Mouse (Mus musculus) megakaryocyte, embryonic 14.5 days (primary cell): ENCODE data around the gene Epdr1. TPM values are rescaled to one million over a fixed set of nuclear protein-coding genes. Genes with fewer than 3 reads are reported as not detected.
"Not testable (repeated sequence)": the region's sequence is repeated elsewhere in the genome, so short reads cannot be mapped to it uniquely, and the experiment has no call there.

ENCODE experiments used
- H3K27me3 ChIP-seq: replicated peaks from 2 replicates; pipeline ENCODE3; 2012; ENCODE audit warnings: inconsistent platforms
- H3K36me3 ChIP-seq: replicated peaks from 2 replicates; pipeline ENCODE3; 2012; ENCODE audit warnings: low read length, inconsistent platforms, mixed read lengths
- H3K4me1 ChIP-seq: 2 replicates; pipeline ENCODE4 v1.6.1; 2012; ENCODE audit warnings: inconsistent platforms
- H3K4me3 ChIP-seq: replicated peaks from 2 replicates; pipeline ENCODE3; 2012; ENCODE audit warnings: moderate library complexity, mild to moderate bottlenecking, inconsistent platforms
- H3K9me3 ChIP-seq: 2 replicates; pipeline ENCODE4 v1.6.1; 2012; ENCODE audit warnings: inconsistent platforms
- FLI1 ChIP-seq: IDR thresholded peaks from 2 replicates; pipeline ENCODE4 v1.6.1; 2012; ENCODE audit warnings: low read length, inconsistent platforms, mixed read lengths
- GATA1 ChIP-seq: IDR thresholded peaks from 3 replicates; pipeline ENCODE4 v1.6.1; 2012; ENCODE audit warnings: mixed read lengths, low read length, inconsistent platforms, borderline replicate concordance
- polyA plus RNA-seq: library from polyadenylated mRNA; stranded (reverse); fragments of >175 nt; gene quantifications from 2 replicates; pipeline ENCODE4 v1.2.3, GENCODE M21; 2012; ENCODE audit warnings: low replicate concordance; ENCODE audit not compliant: insufficient read depth

Gene Epdr1
- polyA plus RNA-seq, 1 experiment: 2.2 TPM

DNA sequence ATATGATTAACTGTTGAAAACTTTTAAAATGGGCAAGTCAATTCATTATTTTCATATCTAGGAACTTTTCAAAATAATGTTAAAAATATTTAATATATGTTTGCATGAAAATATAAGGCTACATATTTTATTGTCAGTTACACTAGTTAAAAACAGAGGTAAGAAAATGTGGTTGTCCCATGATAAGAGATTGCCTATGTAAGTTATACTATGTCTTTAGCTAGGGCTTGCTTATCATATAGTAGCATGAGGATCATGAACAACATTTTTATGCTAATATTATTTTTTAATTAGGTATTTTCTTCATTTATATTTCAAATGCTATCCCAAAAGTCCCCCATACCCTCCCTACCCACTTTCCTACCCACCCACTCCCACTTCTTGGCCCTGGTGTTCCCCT lies 14.8 kb downstream of the Epdr1 start:
- Histone ChIP-seq H3K27me3 (no peaks in the 10 kb centered on the region), H3K4me1 (no peaks in the 10 kb centered on the region), H3K36me3 (no peaks in the 10 kb centered on the region), H3K9me3 (no peaks in the 10 kb centered on the region), H3K4me3 (no peak overlapping the region)
- TF ChIP-seq GATA1: no peak

DNA sequence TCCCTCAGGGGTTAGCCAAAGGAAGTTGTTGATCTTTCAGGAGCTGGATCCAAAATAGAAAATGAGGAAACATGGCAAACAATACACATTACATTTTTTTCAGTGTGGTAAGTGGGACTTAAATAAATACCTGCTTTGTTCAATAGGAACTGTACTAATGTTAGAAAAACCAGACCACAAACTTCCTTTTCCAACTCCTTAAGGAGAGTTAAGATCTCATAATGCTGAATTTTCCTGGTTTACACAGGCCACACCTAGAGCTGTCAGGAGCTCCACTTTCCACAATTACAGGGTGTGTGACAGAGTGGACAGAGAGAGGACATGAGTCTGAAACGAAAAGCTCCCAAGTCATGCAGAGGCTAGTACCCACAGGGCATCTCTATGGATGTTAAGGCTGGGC lies 16.0 kb downstream of the Epdr1 start:
- Histone ChIP-seq H3K4me3 (no peak overlapping the region), H3K4me1 (no peaks in the 10 kb centered on the region), H3K27me3 (no peaks in the 10 kb centered on the region), H3K9me3 (no peaks in the 10 kb centered on the region), H3K36me3 (no peaks in the 10 kb centered on the region)
- TF ChIP-seq FLI1 (no peak), GATA1 (no peak)

DNA sequence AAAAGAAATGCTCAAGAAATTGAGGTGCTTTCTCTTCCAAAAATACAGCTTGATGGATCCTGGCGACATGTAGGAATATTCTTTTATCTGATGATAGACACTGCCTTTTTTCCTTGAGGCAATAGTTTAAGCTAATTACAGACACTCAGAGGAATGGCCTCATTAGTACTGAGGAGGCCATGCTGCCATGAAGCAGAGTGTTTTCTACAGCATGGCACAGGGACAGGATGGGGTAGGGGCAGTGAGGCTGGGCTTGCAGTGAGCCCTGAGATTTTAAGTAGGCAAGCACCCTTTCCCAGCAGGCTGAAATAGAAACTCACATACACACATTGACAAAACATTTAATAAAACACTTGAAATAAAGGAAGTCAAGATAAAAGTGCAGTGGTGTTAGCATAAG lies 17.2 kb downstream of the Epdr1 start:
- no peaks in the 10 kb centered on the region for H3K36me3 ChIP-seq
- H3K4me3 ChIP-seq: no peak overlapping the region
- H3K27me3 ChIP-seq: no peaks in the 10 kb centered on the region
- H3K9me3 ChIP-seq: no peaks in the 10 kb centered on the region
- H3K4me1 ChIP-seq: no peaks in the 10 kb centered on the region
- TF ChIP-seq GATA1 (no peak), FLI1 (no peak)

DNA sequence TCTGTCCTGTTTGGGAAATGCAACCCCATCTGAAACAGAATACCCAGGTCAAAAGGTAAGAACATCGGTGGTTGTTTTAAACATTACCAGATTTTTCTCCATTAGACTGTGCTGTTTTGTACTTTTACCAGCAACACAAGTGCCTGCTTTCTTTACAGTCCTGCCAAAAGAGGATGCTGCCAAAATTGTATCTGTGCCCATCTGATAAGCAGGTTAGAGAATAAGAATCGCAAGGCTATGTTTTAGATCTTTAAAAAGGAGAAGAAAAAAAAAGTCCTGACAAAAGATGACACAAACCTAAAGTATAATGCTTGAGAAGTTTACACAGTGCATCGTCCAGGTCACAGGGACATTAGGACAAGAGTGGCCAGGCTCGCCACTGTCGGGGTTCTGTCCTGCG lies 20.5 kb downstream of the Epdr1 start:
- no peaks in the 10 kb centered on the region for H3K36me3 ChIP-seq
- no peak for TF ChIP-seq GATA1
- no peak for TF ChIP-seq FLI1
- no peak overlapping the region for H3K4me3 ChIP-seq
- no peaks in the 10 kb centered on the region for H3K4me1 ChIP-seq
- no peaks in the 10 kb centered on the region for H3K9me3 ChIP-seq
- H3K27me3 ChIP-seq: no peaks in the 10 kb centered on the region

DNA sequence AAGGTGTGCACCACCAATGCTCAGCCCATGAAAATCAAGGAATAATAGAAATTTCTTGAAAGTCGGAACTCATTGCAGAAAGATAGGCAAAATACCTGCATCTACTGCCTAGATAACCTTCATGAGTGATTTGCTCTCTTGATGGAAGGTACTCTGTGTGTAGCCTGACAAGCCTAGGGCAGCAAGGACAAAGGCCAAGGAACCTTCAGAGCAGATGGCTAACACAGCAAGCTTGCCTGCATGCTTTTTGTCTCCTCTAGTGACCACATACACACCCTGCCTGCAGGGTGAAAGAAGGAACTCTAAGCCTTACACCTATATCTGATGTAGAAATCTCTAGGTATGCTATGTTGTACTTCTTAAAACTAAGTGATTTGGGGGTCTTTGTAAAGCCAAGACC lies 24.6 kb downstream of the Epdr1 start:
- H3K36me3 ChIP-seq: no peaks in the 10 kb centered on the region
- no peaks in the 10 kb centered on the region for H3K4me1 ChIP-seq
- TF ChIP-seq GATA1 (no peak), FLI1 (no peak)
- no peaks in the 10 kb centered on the region for H3K27me3 ChIP-seq
- H3K9me3 ChIP-seq: no peaks in the 10 kb centered on the region
- H3K4me3 ChIP-seq: no peak overlapping the region

DNA sequence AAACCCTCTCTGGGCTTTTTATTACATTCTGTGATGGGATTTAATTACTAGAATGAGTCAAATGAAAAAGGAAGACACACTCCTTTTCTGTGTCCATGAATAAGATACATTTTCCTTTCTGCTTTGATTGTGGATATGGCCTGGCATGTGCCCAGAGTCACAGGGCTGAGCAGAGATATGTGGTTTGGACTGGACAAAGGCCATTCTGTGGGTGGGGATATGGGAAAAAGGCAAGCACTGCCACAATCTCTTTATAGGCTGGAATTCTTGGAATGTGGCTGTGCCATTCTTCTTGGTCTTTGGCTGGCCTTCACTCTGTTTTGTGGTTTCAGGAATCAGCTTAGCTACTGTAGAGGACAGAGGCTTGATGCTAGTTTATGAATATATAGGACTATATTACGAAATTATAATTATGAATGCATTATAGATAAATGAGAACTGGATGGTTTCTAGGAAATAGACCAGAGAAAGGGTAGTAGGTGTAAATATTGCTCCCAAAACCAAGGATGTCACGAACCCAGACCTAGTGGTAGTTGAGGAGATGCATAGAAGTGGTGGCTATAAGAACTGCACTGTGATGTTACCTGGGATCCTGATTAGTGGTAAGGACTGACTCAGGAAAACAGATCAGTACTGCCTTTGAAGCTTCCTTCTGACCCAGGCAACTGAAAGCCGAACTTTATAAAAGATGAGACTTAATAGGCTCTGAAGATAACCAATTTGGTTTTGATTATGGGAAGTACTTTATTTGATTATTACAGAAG lies 28.5 kb downstream of the Epdr1 start:
- no peak overlapping the region for H3K4me3 ChIP-seq
- H3K9me3 ChIP-seq: no peaks in the 10 kb centered on the region
- no peaks in the 10 kb centered on the region for H3K4me1 ChIP-seq
- H3K36me3 ChIP-seq: no peaks in the 10 kb centered on the region
- H3K27me3 ChIP-seq: no peaks in the 10 kb centered on the region
- TF ChIP-seq FLI1 (no peak), GATA1 (no peak)

DNA sequence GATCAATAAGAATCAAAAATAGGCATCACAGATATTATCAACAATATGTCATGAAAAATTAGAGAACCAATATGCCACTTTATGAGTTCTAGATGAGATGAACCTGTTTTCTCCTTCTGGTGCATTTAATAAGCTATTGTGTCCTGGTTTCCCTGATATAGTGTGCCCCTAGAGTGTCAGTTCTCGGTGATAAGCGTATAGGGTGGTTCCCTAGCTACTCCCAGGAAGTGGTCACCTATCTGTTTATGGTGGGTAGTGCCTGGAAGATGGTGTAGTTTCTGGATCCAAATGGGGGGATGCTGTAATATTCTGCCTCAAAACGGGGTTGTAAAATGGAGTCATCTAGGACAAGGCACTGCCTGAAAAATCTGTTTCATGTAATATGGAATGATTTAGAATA lies 43.8 kb downstream of the Epdr1 start:
- H3K36me3 ChIP-seq: no peaks in the 10 kb centered on the region
- no peaks in the 10 kb centered on the region; the same call in 1 of the 2 replicates for H3K4me1 ChIP-seq
- no peak overlapping the region for H3K4me3 ChIP-seq
- H3K27me3 ChIP-seq: no peaks in the 10 kb centered on the region
- no peaks in the 10 kb centered on the region for H3K9me3 ChIP-seq
- TF ChIP-seq GATA1 (no peak), FLI1 (no peak)

DNA sequence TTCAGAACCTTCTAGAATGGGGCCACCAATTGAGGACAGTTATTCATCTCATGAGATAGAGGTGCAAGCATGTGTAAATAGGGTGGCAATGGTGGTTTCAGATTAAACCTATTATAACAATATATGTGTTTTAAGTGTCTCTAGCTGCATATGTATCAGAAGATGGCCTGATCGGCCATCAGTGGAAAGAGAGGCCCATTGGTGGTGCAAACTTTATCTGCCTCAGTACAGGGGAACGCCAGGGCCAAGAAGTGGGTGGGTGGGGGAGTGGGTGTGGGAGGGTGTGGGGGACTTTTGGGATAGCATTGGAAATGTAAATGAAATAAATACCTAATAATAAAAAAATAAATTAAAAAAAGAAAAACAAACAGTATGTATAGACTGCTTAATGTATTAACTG lies 45.0 kb downstream of the Epdr1 start:
- not testable (repeated sequence) for H3K9me3 ChIP-seq, H3K4me3 ChIP-seq, H3K27me3 ChIP-seq, H3K4me1 ChIP-seq, H3K36me3 ChIP-seq

DNA sequence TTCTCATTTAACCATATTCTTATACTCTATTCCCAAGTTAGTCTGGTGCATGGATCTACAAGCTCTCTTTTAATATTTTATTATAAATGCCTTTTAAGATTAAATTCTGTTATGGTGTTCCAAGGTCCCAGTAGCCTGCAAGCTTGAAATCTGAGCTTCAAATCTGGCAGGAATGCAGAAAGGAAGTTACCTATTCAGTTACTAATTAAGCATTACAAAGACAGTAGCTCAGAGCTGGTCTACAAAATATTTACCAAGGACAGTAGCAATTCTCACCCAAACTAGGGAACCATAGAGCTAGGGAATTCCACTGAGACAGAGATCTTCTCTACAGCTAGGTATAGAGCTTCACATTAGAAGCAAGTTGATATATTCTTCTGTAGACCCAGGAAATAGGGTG lies 49.6 kb downstream of the Epdr1 start:
- not testable (repeated sequence) for H3K4me1 ChIP-seq, H3K27me3 ChIP-seq, H3K4me3 ChIP-seq, H3K9me3 ChIP-seq, H3K36me3 ChIP-seq

DNA sequence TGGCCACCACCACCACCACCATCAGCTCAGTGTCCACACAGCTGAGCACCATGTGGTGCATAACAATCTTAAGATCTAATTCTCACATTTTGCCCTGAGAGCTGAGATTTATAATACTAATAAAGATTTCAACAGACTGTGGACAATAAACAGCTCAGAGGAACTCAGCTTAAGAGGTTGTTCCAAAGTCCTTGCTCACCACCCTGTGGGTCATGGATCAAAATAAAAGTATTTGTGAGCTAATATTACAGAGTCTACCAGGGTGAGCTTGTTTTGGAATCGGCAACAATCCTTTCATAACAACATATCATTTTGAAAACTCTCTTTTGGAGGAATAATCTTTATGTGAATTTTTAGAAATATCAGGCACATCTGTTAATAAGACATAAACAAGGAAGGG lies 57.2 kb downstream of the Epdr1 start:
- H3K36me3 ChIP-seq: no peaks in the 10 kb centered on the region
- no peaks in the 10 kb centered on the region for H3K9me3 ChIP-seq
- H3K4me1 ChIP-seq: no peaks in the 10 kb centered on the region
- H3K27me3 ChIP-seq: no peaks in the 10 kb centered on the region
- no peak overlapping the region for H3K4me3 ChIP-seq
- TF ChIP-seq FLI1: no peak

DNA sequence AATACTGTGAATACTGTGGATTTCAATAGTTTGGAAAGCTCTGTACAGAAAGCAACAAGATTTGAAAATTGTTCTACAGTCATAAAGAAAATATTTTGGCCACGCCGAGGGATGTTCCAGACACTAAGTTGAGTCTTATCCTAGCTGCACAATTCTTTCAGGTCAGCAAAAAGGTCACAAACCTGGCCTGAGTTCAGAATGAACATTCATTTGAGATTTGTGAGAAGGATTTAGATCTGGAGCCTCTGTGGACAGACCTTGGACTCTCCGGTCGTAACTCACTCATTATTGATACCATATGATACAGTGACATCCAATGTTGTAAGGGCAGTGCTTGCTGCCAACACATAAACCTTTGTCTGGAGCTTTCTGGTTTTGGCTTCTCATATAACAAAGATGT lies 64.3 kb downstream of the Epdr1 start:
- H3K4me1 ChIP-seq: no peaks in the 10 kb centered on the region
- no peaks in the 10 kb centered on the region for H3K9me3 ChIP-seq
- no peak overlapping the region for H3K4me3 ChIP-seq
- no peaks in the 10 kb centered on the region for H3K27me3 ChIP-seq
- TF ChIP-seq FLI1: no peak
- no peak for TF ChIP-seq GATA1
- H3K36me3 ChIP-seq: no peaks in the 10 kb centered on the region

Other genes starting within 250 kb of the Epdr1 start
- gene Stard3nl, start 224.1 kb downstream of the Epdr1 start, polyA plus RNA-seq: 3.9 TPM in 1 of 2 replicates, not detected in the other
- not detected in 2 replicates for gene Sfrp4, start 3.2 kb upstream of the Epdr1 start, polyA plus RNA-seq
- gene Nme8, start 77.9 kb upstream of the Epdr1 start, polyA plus RNA-seq: not detected in 2 replicates
- gene Gpr141, start 204.3 kb upstream of the Epdr1 start, polyA plus RNA-seq: 0.13 TPM in 1 of 2 replicates, not detected in the other